Mouse (Mus musculus) bone marrow, adult 2 months (tissue): ENCODE data around the gene Zkscan14.

ENCODE experiments used
- CTCF ChIP-seq: fragments of 200-500 bp; IDR thresholded peaks from 2 replicates; pipeline ENCODE4 v1.5.1; 2011; ENCODE audit warnings: low read length, control low read depth; ENCODE audit not compliant: control insufficient read depth, insufficient read depth
- POLR2A ChIP-seq: fragments of 200-500 bp; IDR thresholded peaks from 2 replicates; pipeline ENCODE4 v1.6.1; 2011; ENCODE audit warnings: low read depth, mild to moderate bottlenecking, control low read depth, low read length, borderline replicate concordance; ENCODE audit not compliant: control insufficient read depth

DNA sequence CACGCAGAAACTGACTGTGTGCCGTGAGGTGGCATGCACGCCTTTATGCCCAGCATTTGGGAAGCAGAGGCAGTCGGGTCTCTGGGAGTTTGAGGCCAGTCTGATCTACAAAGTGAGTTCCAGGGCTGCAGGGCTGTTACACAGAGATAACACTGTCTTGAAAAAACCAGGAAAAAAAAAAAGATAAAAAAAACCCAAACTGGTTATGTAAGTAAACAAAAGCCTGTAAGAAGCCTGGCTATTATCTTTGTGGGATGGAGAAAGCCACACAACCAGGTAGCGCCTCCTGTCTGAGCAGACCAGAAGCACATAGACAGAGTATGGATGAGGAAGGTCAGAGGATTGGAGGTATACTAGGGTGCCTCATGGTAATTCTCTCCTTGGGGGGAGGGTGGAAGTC is 49.0 kb downstream of the Zkscan14 start:
- TF ChIP-seq CTCF (no peak), POLR2A (no peak)
